Mouse (Mus musculus): ENCODE results near the gene Gm49354.

DNA sequence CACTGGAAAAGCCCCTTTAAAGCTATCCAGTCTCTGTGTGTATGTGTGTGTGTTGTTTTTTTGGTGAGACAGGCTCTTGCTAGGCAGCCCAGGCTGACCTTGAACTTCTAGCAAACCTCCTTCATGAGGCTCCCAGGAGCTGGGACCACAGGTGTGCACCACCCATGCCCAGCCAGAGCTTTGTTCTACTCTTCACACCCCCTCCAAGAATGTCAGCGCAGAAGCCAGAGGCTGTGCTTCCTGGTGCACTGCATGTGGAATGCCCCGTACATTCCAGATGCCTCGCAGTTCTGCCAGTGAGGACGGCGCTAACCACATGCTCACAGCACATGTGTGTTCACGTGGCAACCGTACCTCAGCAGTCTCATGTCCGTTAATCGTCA is 14.4 kb upstream of the Gm49354 start:
- TF ChIP-seq CTCF (IDR thresholded peaks at IDR 0.05) = no peak
- TF ChIP-seq POLR2A (IDR thresholded peaks at IDR 0.05; ENCODE audit: insufficient read depth, low read depth, low read length) = no peak

Measured in heart, adult 2 months (tissue).